Mouse (Mus musculus) MEL (cell line): Measurements from ENCODE around the gene Dcun1d4.

Source experiments
- CTCF ChIP-seq, 3 experiments: IDR thresholded peaks in 2 of 3; conservative IDR thresholded peaks in 1 of 3; 2 replicates each; pipeline ENCODE4 v1.5.1; 2011 to 2012; ENCODE audit warnings: low read length in 3 of 3, low read depth in 2 of 3, mild to moderate bottlenecking in 2 of 3, improper control_type of control experiment in 1 of 3, inconsistent platforms in 1 of 3, mixed read lengths in 1 of 3, moderate library complexity in 1 of 3; ENCODE audit not compliant: control insufficient read depth in 1 of 3, insufficient read depth in 1 of 3, poor library complexity in 1 of 3, severe bottlenecking in 1 of 3
- UBTF ChIP-seq: IDR thresholded peaks from 2 replicates; pipeline ENCODE4 v1.6.1; 2012; ENCODE audit warnings: low read depth, mild to moderate bottlenecking, inconsistent platforms, low read length, improper control_type of control experiment, moderate library complexity, borderline replicate concordance; ENCODE audit not compliant: insufficient read depth

GRCm38 (mm10) chr5:73571395-73572156, 90.8 kb downstream of the Dcun1d4 start:
- no peak for TF ChIP-seq UBTF
- TF ChIP-seq CTCF (IDR thresholded peaks at IDR 0.05 in 2 of 3, conservative IDR thresholded peaks at IDR 0.05 in 1 of 3; ENCODE audit: control insufficient read depth in 1 of 3, insufficient read depth in 1 of 3, low read depth in 2 of 3, low read length in 3 of 3, poor library complexity in 1 of 3, severe bottlenecking in 1 of 3): no peak
